Mouse (Mus musculus): ENCODE measurements around the gene Cyp26c1. TPM values are rescaled to one million over a fixed set of nuclear protein-coding genes. Genes with fewer than 3 reads are reported as not detected.
A peak's percentile ranks its signal among the peaks of the same experiment; 100 is the strongest.

Gene Cyp26c1
- polyA plus RNA-seq (2015; fragmentation: Nextera tagmentation; extraction: Ambion mirVana) = not detected in 2 replicates

GRCm38 (mm10) chr19:37685281-37685680 lies at the start of gene Cyp26c1:
Cyp26c1 (plus strand) TSS chr19:37685581.
- DNase-seq (no peak), ATAC-seq (no peak)
- WGBS (ENCODE audit: insufficient replicate concordance) = 83% methylated on average over 6 of the region's 6 CpGs
- peaks cover 25% of the 10 kb centered on the region for H3K36me3 ChIP-seq (replicated peaks; ENCODE audit: insufficient read depth, low read length)
- TF ChIP-seq EP300 (IDR thresholded peaks at IDR 0.05; ENCODE audit: low read depth) = no peak
- TF ChIP-seq CTCF (IDR thresholded peaks at IDR 0.05; ENCODE audit: low read depth) = no peak
- H3K9me3 ChIP-seq (ENCODE audit: low read length) = no peaks in the 10 kb centered on the region
- H3K27me3 ChIP-seq (ENCODE audit: insufficient read depth, low read length) = peaks cover 12% of the 10 kb centered on the region; the same call in 1 of the 2 replicates
- H3K4me2 ChIP-seq (ENCODE audit: low read depth, low read length) = no peak within 1 kb of the TSS
- H3K4me1 ChIP-seq (ENCODE audit: insufficient read depth) = no peaks in the 10 kb centered on the region
- no peak within 1 kb of the TSS for H3K27ac ChIP-seq (ENCODE audit: low read depth)
- H3K4me3 ChIP-seq (ENCODE audit: low read depth, low read length) = no peak within 1 kb of the TSS
- no peak within 1 kb of the TSS for H3K9ac ChIP-seq (replicated peaks)

GRCm38 (mm10) chr19:37647994-37648393 lies 37.4 kb upstream of the Cyp26c1 start:
- Histone ChIP-seq H3K4me3 (ENCODE audit: low read depth, low read length) (no peak overlapping the region), H3K4me1 (ENCODE audit: insufficient read depth) (no peaks in the 10 kb centered on the region), H3K4me2 (ENCODE audit: low read depth, low read length) (no peak overlapping the region), H3K36me3 (replicated peaks; ENCODE audit: insufficient read depth, low read length) (0 out of 2 replicates have a peak, but pooled peaks cover 13% of the 10 kb centered on the region), H3K9ac (replicated peaks) (no peak overlapping the region), H3K27ac (ENCODE audit: low read depth) (no peak overlapping the region), H3K9me3 (ENCODE audit: low read length) (no peaks in the 10 kb centered on the region), H3K27me3 (ENCODE audit: insufficient read depth, low read length) (no peaks in the 10 kb centered on the region)
- no peak for ATAC-seq
- DNase-seq = no peak
- TF ChIP-seq CTCF (IDR thresholded peaks at IDR 0.05; ENCODE audit: low read depth) (peak; percentile 37), EP300 (IDR thresholded peaks at IDR 0.05; ENCODE audit: low read depth) (no peak)
- 62% methylated on average over 2 of the region's 2 CpGs for WGBS (ENCODE audit: insufficient replicate concordance)

- Histone ChIP-seq H3K27ac (ENCODE audit: low read depth) (no peak overlapping the region), H3K4me3 (ENCODE audit: low read depth, low read length) (no peak overlapping the region), H3K4me2 (ENCODE audit: low read depth, low read length) (no peak overlapping the region), H3K9me3 (ENCODE audit: low read length) (no peaks in the 10 kb centered on the region), H3K27me3 (ENCODE audit: insufficient read depth, low read length) (no peaks in the 10 kb centered on the region), H3K36me3 (replicated peaks; ENCODE audit: insufficient read depth, low read length) (peaks cover 21% of the 10 kb centered on the region; the same call in 1 of the 2 replicates), H3K9ac (replicated peaks) (no peak overlapping the region), H3K4me1 (ENCODE audit: insufficient read depth) (no peaks in the 10 kb centered on the region)
- 73% methylated on average over 2 of the region's 2 CpGs for WGBS (ENCODE audit: insufficient replicate concordance)
- TF ChIP-seq EP300 (IDR thresholded peaks at IDR 0.05; ENCODE audit: low read depth) (no peak), CTCF (IDR thresholded peaks at IDR 0.05; ENCODE audit: low read depth) (no peak)
- DNase-seq = no peak
- no peak for ATAC-seq
Measured at GRCm38 (mm10) chr19:37650526-37650925, 34.9 kb upstream of the Cyp26c1 start.

GRCm38 (mm10) chr19:37654012-37654411 lies 31.4 kb upstream of the Cyp26c1 start:
- no peaks in the 10 kb centered on the region for H3K9me3 ChIP-seq (ENCODE audit: low read length)
- WGBS (ENCODE audit: insufficient replicate concordance) = 53% methylated on average over 5 of the region's 5 CpGs
- H3K9ac ChIP-seq (replicated peaks) = no peak overlapping the region
- no peak for DNase-seq
- H3K36me3 ChIP-seq (replicated peaks; ENCODE audit: insufficient read depth, low read length) = peaks cover 17% of the 10 kb centered on the region; the same call in 1 of the 2 replicates
- H3K27ac ChIP-seq (ENCODE audit: low read depth) = no peak overlapping the region
- H3K4me1 ChIP-seq (ENCODE audit: insufficient read depth) = 0 out of 2 replicates have a peak, but pooled peaks cover 4% of the 10 kb centered on the region
- no peaks in the 10 kb centered on the region for H3K27me3 ChIP-seq (ENCODE audit: insufficient read depth, low read length)
- no peak overlapping the region for H3K4me2 ChIP-seq (ENCODE audit: low read depth, low read length)
- H3K4me3 ChIP-seq (ENCODE audit: low read depth, low read length) = no peak overlapping the region
- no peak for TF ChIP-seq CTCF (IDR thresholded peaks at IDR 0.05; ENCODE audit: low read depth)
- no peak for TF ChIP-seq EP300 (IDR thresholded peaks at IDR 0.05; ENCODE audit: low read depth)
- ATAC-seq = no peak

- Histone ChIP-seq H3K9me3 (ENCODE audit: low read length) (no peaks in the 10 kb centered on the region), H3K4me1 (ENCODE audit: insufficient read depth) (0 out of 2 replicates have a peak, but pooled peaks cover 4% of the 10 kb centered on the region), H3K4me2 (ENCODE audit: low read depth, low read length) (no peak overlapping the region), H3K27ac (ENCODE audit: low read depth) (no peak overlapping the region), H3K4me3 (ENCODE audit: low read depth, low read length) (no peak overlapping the region), H3K9ac (replicated peaks) (no peak overlapping the region), H3K27me3 (ENCODE audit: insufficient read depth, low read length) (no peaks in the 10 kb centered on the region), H3K36me3 (replicated peaks; ENCODE audit: insufficient read depth, low read length) (peaks cover 12% of the 10 kb centered on the region; the same call in 1 of the 2 replicates)
- DNase-seq (no peak), ATAC-seq (no peak)
- TF ChIP-seq EP300 (IDR thresholded peaks at IDR 0.05; ENCODE audit: low read depth) (no peak), CTCF (IDR thresholded peaks at IDR 0.05; ENCODE audit: low read depth) (no peak)
- 56% methylated on average over 9 of the region's 9 CpGs for WGBS (ENCODE audit: insufficient replicate concordance)
Measured at GRCm38 (mm10) chr19:37656441-37656840, 28.9 kb upstream of the Cyp26c1 start.

GRCm38 (mm10) chr19:37665256-37665655 lies 20.1 kb upstream of the Cyp26c1 start:
- no peak overlapping the region for H3K9ac ChIP-seq (replicated peaks)
- 72% methylated on average over 6 of the region's 6 CpGs for WGBS (ENCODE audit: insufficient replicate concordance)

More at GRCm38 (mm10) chr19:37665256-37665655, 20.1 kb upstream of the Cyp26c1 start:
- Histone ChIP-seq H3K27ac (ENCODE audit: low read depth) (no peak overlapping the region), H3K27me3 (ENCODE audit: insufficient read depth, low read length) (no peaks in the 10 kb centered on the region), H3K9me3 (ENCODE audit: low read length) (no peaks in the 10 kb centered on the region), H3K4me2 (ENCODE audit: low read depth, low read length) (no peak overlapping the region), H3K4me3 (ENCODE audit: low read depth, low read length) (no peak overlapping the region), H3K4me1 (ENCODE audit: insufficient read depth) (peaks cover 5% of the 10 kb centered on the region; the same call in 1 of the 2 replicates), H3K36me3 (replicated peaks; ENCODE audit: insufficient read depth, low read length) (peaks cover 6% of the 10 kb centered on the region; the same call in 1 of the 2 replicates)
- DNase-seq = no peak
- no peak for ATAC-seq
- TF ChIP-seq CTCF (IDR thresholded peaks at IDR 0.05; ENCODE audit: low read depth) (no peak), EP300 (IDR thresholded peaks at IDR 0.05; ENCODE audit: low read depth) (no peak)

Data from liver, postnatal 0 days (tissue).